Mouse (Mus musculus) liver, embryonic 15.5 days (tissue): ENCODE results near the gene Gltp. TPM values are rescaled to one million over a fixed set of nuclear protein-coding genes. Genes with fewer than 3 reads are reported as not detected.

Source experiments
- ATAC-seq: fragments of 200-750 bp; cut with Nextera tagmentation; 2 replicates; pipeline ENCODE4 v1.8.0; 2017; ENCODE audit warnings: moderate number of reproducible peaks, mild to moderate bottlenecking, moderate library complexity; ENCODE audit not compliant: insufficient read depth
- H3K27ac ChIP-seq: fragments of 300-500 bp; sonication (generic); replicated peaks from 2 replicates; pipeline ENCODE4 v1.5.1; 2015; ENCODE audit warnings: mild to moderate bottlenecking, inconsistent platforms
- H3K27me3 ChIP-seq: fragments of 300-500 bp; sonication (generic); 2 replicates; pipeline ENCODE4 v1.6.1; 2015; ENCODE audit warnings: mild to moderate bottlenecking, inconsistent platforms
- H3K36me3 ChIP-seq: fragments of 300-500 bp; sonication (generic); replicated peaks from 2 replicates; pipeline ENCODE4 v1.6.1; 2015; ENCODE audit warnings: moderate library complexity, mild to moderate bottlenecking, inconsistent platforms
- H3K4me1 ChIP-seq: fragments of 300-500 bp; sonication (generic); replicated peaks from 2 replicates; pipeline ENCODE4 v1.6.1; 2015; ENCODE audit warnings: inconsistent platforms
- H3K4me2 ChIP-seq: fragments of 300-500 bp; sonication (generic); 2 replicates; pipeline ENCODE4 v1.6.1; 2015; ENCODE audit warnings: moderate library complexity, mild to moderate bottlenecking, inconsistent platforms
- H3K4me3 ChIP-seq: fragments of 300-500 bp; sonication (generic); replicated peaks from 2 replicates; pipeline ENCODE4 v1.5.1; 2015; ENCODE audit warnings: mild to moderate bottlenecking, inconsistent platforms
- H3K9ac ChIP-seq: fragments of 300-500 bp; sonication (generic); 2 replicates; pipeline ENCODE4 v1.6.1; 2015; ENCODE audit warnings: moderate library complexity, mild to moderate bottlenecking, inconsistent platforms
- H3K9me3 ChIP-seq: fragments of 300-500 bp; sonication (generic); replicated peaks from 2 replicates; pipeline ENCODE4 v1.6.1; 2016; ENCODE audit warnings: inconsistent platforms
- WGBS: fragments of 180-500 bp; shearing (Covaris S2); methylation state at CpG from one replicate; pipeline ENCODE4 v1.1.7; 2015; ENCODE audit warnings: mixed read lengths; ENCODE audit not compliant: insufficient replicate concordance; 5-methylcytosine and 5-hydroxymethylcytosine counted together
- microRNA-seq: library from miRNA; unstranded; fragments of <30 nt; microRNA quantifications from one replicate; pipeline ENCODE4, GENCODE M21; 2016
- polyA plus RNA-seq: library from polyadenylated mRNA; unstranded; fragments of >200 nt; fragmentation: Nextera tagmentation; extraction: Ambion mirVana; gene quantifications from 2 replicates; pipeline ENCODE4 v1.2.1, GENCODE M21; 2015

The Gltp gene
- polyA plus RNA-seq, 1 experiment from 2014 or later, result 36.2 TPM

- Histone ChIP-seq H3K4me1 (peaks cover 8% of the 10 kb centered on the region), H3K9me3 (no peaks in the 10 kb centered on the region), H3K27me3 (peaks cover 36% of the 10 kb centered on the region), H3K4me3 (no peak overlapping the region), H3K9ac (no peak overlapping the region), H3K27ac (no peak overlapping the region), H3K4me2 (no peak overlapping the region), H3K36me3 (no peaks in the 10 kb centered on the region)
- peak; percentile 54 for ATAC-seq
- WGBS, result 12% methylated on average over 22 of the region's 22 CpGs
Observed at GRCm38 (mm10) chr5:114638769-114639644, 51.8 kb downstream of the Gltp start.

- H3K36me3 ChIP-seq, result no peaks in the 10 kb centered on the region
- WGBS, result 73% methylated on average over 25 of the region's 25 CpGs
- ATAC-seq, result no peak
Observed at GRCm38 (mm10) chr5:114636091-114636490, 54.7 kb downstream of the Gltp start.

GRCm38 (mm10) chr5:114631336-114631735 lies 59.4 kb downstream of the Gltp start:
- ATAC-seq, result no peak

More at GRCm38 (mm10) chr5:114636091-114636490, 54.7 kb downstream of the Gltp start:
- Histone ChIP-seq H3K4me3 (no peak overlapping the region), H3K27ac (no peak overlapping the region), H3K4me2 (no peak overlapping the region), H3K9me3 (no peaks in the 10 kb centered on the region), H3K9ac (no peak overlapping the region), H3K27me3 (peaks cover 22% of the 10 kb centered on the region), H3K4me1 (peaks cover 8% of the 10 kb centered on the region)

GRCm38 (mm10) chr5:114625590-114625989 lies 65.2 kb downstream of the Gltp start:
- Histone ChIP-seq H3K27me3 (peaks cover 2% of the 10 kb centered on the region; the same call in 1 of the 2 replicates), H3K27ac (no peak overlapping the region), H3K36me3 (no peaks in the 10 kb centered on the region), H3K9me3 (no peaks in the 10 kb centered on the region), H3K4me1 (no peaks in the 10 kb centered on the region), H3K4me2 (no peak overlapping the region), H3K4me3 (no peak overlapping the region), H3K9ac (no peak overlapping the region)
- no peak for ATAC-seq
- WGBS, result 18% methylated on average over 3 of the region's 3 CpGs

More at GRCm38 (mm10) chr5:114631336-114631735, 59.4 kb downstream of the Gltp start:
- Histone ChIP-seq H3K9me3 (no peaks in the 10 kb centered on the region), H3K4me1 (no peaks in the 10 kb centered on the region), H3K36me3 (no peaks in the 10 kb centered on the region), H3K27me3 (peaks cover 5% of the 10 kb centered on the region; the same call in 1 of the 2 replicates), H3K4me3 (no peak overlapping the region), H3K27ac (no peak overlapping the region), H3K9ac (no peak overlapping the region), H3K4me2 (no peak overlapping the region)
- WGBS, result 44% methylated on average over 2 of the region's 2 CpGs

- H3K4me1 ChIP-seq, result peaks cover 13% of the 10 kb centered on the region; the same call in 1 of the 2 replicates
- no peak for ATAC-seq
- H3K27ac ChIP-seq, result no peak overlapping the region
- H3K9ac ChIP-seq, result no peak overlapping the region
- H3K4me2 ChIP-seq, result no peak overlapping the region
- no peaks in the 10 kb centered on the region for H3K27me3 ChIP-seq
- H3K36me3 ChIP-seq, result no peaks in the 10 kb centered on the region
- no peaks in the 10 kb centered on the region for H3K9me3 ChIP-seq
- H3K4me3 ChIP-seq, result no peak overlapping the region
- 29% methylated on average over 6 of the region's 6 CpGs for WGBS
Observed at GRCm38 (mm10) chr5:114620305-114620704, 70.5 kb downstream of the Gltp start.

Small RNA genes within 50 kb of the gene (microRNA-seq; reads per million reads assigned to microRNA genes)
- not detected for gene Mir7028

Other genes with a start within 250 kb of the Gltp start
- 10.3 and 11.0 TPM in 2 replicates for gene Mmab, start 246.9 kb downstream of the Gltp start, polyA plus RNA-seq
- 32.7 TPM in 2 replicates for gene Mvk, start 246.7 kb downstream of the Gltp start, polyA plus RNA-seq
- 0.50 and 0.73 TPM in 2 replicates for gene Fam222a, start 123.0 kb downstream of the Gltp start, polyA plus RNA-seq
- 0.24 and 0.33 TPM in 2 replicates for gene Trpv4, start 32.6 kb downstream of the Gltp start, polyA plus RNA-seq
- gene Tchp, start 16.8 kb upstream of the Gltp start, polyA plus RNA-seq, result 2.9 and 3.2 TPM in 2 replicates
- gene Ankrd13a, start 83.7 kb upstream of the Gltp start, polyA plus RNA-seq, result 41.0 and 42.8 TPM in 2 replicates
- 16.3 and 16.5 TPM in 2 replicates for gene Git2, start 84.5 kb upstream of the Gltp start, polyA plus RNA-seq
- 21.3 and 21.4 TPM in 2 replicates for gene 1500011B03Rik, start 132.5 kb upstream of the Gltp start, polyA plus RNA-seq
- gene 4930519G04Rik, start 162.7 kb upstream of the Gltp start, polyA plus RNA-seq, result not detected in 2 replicates
- gene Gm9936, start 167.7 kb upstream of the Gltp start, polyA plus RNA-seq, result not detected in 2 replicates
- 3.5 and 3.8 TPM in 2 replicates for gene Oasl2, start 206.0 kb upstream of the Gltp start, polyA plus RNA-seq
- gene Oasl1, start 232.3 kb upstream of the Gltp start, polyA plus RNA-seq, result 0.51 and 0.88 TPM in 2 replicates